Mouse (Mus musculus) heart, postnatal 10 days (tissue): ENCODE data around the gene 6430571L13Rik. TPM values are rescaled to one million over a fixed set of nuclear protein-coding genes. Genes with fewer than 3 reads are reported as not detected.

Experiments used
- DNase-seq, 2 experiments: peaks; one replicate each; pipeline ENCODE4 v3.0.0; 2021
- intact Hi-C: fragments of 180-260 bp; cut with DNase I; formaldehyde crosslinking; loops from one replicate; pipeline ENCODE4 v1.15.1; 2025
- total RNA-seq, 2 experiments: library from RNA; stranded (reverse); gene quantifications; 2 replicates each; pipeline ENCODE4 v1.2.3; 2021

The 6430571L13Rik gene
- total RNA-seq, 2 experiments from 2014 or later: 8.9 to 11.4 TPM

DNA sequence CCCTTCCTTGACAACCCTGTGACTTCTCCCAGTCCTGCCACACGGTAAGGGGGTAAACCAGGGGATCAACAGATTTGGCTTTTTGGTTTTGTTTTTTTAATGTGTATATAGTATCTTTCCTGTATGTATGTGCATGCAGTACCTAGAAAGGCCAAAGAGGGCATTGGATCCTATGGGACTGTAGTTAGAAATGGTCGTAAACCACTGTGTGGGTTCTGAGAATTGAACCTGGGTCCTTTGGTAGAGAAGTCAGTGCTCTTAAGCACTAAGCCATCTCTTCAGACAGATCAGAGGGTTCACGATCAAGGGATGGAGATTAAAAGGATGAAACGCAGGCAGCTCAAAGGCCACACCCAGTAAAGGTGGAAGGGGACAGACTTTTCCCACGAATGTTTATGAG lies 5.4 kb upstream of the 6430571L13Rik start:
- no peak for DNase-seq
- intact Hi-C loops: loop anchor here (5.0 kb wide), 1 partner anchor 433 kb away; no protein-coding TSS in a partner anchor

DNA sequence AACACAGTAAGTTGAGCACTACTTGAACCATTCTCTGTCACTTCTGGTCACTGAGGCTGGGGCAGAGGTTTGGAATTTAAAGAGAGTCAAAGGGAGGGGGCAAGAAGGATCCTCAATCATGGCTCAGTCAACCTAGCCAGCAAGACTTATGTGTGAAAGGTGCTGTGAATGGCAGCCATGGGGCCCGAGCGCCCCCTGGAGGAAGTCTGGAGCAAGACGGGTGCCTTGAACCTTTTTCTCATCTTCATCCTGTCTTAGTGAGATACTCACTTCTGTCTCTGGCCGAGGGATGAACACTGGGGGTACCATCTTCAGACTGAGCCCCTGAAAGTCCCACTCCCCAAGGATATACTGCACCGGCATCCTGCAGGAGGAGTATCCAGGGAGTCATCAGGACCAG lies 4.5 kb upstream of the 6430571L13Rik start:
- intact Hi-C loops: loop anchor here (1.0 to 5.0 kb wide), 2 partner anchors 42 to 434 kb away; no protein-coding TSS in a partner anchor
- peak; percentile 84 to 87 for DNase-seq

DNA sequence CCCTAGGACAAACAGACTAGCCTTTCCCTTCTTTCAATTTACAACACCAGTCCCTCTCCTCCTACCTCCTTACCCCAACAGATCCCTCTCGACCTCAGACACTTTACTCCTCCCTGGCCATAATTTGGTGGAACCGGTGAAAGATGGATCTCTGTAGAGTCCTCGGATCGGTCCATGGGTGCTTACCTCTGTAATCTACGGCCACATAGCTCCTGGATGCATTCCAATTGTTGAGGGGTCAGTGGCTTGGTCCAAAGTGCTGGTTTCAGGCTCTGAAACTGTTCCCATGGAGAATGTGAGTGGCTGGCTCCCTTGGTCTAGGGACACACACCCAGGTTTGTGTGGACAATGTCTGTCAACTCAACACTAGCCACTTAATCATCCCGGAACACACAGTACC lies 4.0 kb upstream of the 6430571L13Rik start:
- intact Hi-C loops: loop anchor here (1.0 to 5.0 kb wide), 2 partner anchors 42 to 434 kb away; no protein-coding TSS in a partner anchor

DNA sequence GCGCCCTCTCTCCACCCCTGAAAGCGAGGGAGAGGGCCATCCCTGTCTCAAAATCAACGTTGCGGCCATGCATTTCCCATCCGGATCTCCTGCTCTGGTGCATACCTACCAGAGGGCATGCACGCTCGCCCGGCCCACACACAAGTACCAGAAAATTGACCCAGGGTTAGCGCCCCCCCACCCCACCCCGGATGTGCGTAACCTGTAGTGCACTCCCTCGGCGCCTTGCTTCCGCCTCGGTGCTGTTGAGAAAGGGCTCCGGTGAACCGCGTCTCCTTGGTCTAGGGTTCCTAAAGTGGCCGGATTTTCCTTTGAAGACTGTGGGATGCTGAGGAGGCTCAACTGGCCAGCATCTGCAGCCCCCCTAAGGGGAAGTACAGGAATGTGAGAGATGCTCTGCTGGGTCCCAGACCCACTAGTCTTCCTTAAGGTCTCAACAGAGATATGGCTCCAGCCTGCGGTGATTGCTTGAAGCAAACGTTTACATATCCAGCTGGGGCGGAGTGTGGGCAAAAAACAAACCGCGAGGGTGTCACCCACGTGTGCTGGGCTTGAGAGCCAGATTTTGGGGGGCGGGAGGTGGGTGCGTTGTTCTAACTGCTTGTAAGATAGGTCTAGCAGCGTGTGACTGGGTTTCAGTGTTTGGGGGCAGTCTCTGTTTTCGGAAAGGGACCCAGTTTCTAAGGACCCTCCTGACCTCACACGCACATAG lies 2.1 kb upstream of the 6430571L13Rik start, which contains the start of gene Hemk1:
TSS of gene Hemk1 (minus strand) at position 179 of the 712 bp plus-strand sequence.
- intact Hi-C loops: loop anchor here (5.0 kb wide), 1 partner anchor 436 kb away; no protein-coding TSS in a partner anchor

More for the DNA sequence above, 4.0 kb upstream of the 6430571L13Rik start:
- no peak for DNase-seq

DNA sequence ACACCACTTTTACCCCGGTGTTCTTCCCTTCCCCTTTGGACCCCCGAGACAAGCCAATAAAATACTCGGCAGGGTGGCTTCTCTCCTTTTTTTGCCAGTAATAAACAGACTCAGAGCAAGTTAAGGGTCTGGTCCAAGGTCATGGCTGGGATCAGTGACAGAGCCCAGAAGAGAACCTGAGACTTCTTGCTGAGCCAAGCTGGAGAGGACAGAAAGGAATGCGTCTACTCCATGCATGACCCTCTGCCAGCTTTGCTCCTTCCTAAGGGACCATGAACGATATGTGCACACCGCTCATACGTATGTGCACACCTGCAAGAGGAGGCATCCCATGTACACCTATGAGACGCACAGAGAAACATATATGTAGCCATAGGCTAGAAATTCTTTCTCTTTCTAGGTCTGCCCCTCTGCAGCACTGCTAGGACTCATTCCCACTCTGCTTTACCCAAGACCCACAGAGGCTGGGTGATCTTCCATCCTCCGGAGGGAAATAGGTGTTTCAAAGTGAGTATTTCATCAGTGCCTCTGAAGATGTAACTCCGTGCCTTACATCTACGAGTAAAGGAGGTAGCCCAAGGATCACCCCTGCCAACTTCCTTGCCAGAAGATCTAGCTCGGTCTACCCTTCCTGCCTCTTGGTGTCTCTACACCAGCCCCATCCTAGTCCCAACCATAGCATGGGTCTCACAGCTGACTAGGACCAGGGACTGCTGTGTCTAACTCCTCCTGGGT lies 676 bp downstream of the 6430571L13Rik start:
- intact Hi-C loops: loop anchor here (5.0 to 10.0 kb wide), 2 partner anchors 176 to 449 kb away; partner anchors contain the start of gene Manf
- no peak for DNase-seq

More for the DNA sequence above, 2.1 kb upstream of the 6430571L13Rik start, which contains the start of gene Hemk1:
- DNase-seq: peak; percentile 79 to 86

DNA sequence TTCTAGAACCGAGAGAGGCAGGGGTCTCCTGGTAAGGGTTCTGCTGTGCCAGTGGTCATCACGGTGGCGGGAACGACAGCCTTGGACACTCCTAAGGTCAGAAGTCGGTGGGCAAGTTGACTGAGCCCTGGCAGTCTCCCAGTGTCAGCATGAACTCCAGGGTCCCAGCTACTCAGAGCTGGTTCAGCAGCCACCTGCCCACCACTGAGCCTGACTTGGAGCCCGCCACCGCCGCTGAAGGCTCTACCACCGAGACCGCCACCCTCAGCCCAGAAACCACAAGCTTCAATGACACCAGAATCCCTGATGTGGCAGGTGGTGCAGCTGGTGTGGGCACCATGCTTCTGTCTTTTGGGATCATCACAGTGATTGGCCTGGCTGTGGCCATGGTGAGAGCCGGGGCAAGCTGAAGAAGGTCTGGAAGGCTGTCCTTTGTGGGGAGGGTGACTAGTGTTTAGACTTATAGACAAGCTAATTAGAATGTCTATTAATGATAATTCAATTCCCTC lies 1.9 kb downstream of the 6430571L13Rik start:
- DNase-seq: no peak
- intact Hi-C loops: loop anchor here (5.0 to 10.0 kb wide), 2 partner anchors 177 to 450 kb away; partner anchors contain the start of gene Manf

DNA sequence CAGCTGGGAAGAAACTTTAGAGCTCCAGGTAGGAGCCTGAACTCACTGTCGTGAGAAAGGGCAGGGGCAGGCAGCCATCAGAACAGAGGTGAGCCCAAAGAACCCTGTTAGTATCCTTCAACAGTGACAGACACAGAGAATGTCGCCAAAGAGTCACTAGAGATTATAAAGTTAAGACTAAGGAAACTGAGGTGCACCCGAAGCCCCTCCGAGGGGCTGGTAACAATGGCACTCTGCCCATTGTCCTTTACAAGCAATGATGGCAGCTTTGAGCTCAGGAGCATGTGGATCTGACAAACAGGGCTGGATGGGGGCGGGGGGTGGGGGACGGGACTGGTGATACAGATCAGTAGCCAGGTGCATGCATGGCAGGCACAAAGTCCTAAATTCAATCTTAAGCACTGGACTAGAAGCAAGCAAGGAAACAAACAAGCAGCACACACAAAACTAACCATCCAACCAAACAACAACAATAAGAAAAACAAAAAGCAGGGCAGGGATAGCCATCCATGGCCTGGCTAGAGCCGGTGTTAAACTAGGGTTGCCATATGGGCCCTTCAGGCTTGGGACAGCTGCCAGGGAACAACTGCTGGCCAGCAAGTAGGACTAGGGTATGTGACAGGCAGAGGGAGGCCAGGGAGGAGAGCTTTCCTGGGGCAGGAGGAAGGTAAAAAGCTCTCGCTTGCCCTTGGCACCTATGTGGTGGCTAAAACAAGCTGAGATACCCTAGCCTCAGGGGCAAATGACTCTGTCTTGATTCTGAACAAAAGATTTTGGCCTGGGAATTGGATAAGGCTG lies 2.9 kb downstream of the 6430571L13Rik start:
- peak; percentile 55 to 66 for DNase-seq
- intact Hi-C loops: loop anchor here (5.0 to 10.0 kb wide), 2 partner anchors 179 to 451 kb away; partner anchors contain the start of gene Manf

DNA sequence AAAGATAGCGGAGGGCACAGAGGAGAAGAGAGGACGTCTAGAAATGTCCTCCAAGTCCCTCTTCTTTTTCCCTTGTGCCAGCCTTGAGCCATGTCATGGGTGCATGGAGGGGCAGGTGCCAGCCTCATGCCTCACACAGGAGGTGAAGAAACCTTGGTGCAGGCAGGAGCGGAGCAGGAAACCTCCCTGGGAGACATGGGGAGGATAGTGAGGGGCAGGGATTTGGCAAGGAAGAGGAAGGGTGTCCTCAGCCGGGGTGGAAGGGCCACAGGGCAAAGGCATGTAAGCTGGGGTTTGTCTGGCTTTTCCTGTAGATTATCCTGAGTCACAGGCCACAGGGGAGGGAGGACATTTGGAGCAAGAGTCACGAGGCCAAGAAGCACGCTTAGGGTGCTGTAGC lies 3.6 kb downstream of the 6430571L13Rik start:
- intact Hi-C loops: loop anchor here (5.0 to 10.0 kb wide), 2 partner anchors 179 to 452 kb away; partner anchors contain the start of gene Manf
- DNase-seq: no peak

DNA sequence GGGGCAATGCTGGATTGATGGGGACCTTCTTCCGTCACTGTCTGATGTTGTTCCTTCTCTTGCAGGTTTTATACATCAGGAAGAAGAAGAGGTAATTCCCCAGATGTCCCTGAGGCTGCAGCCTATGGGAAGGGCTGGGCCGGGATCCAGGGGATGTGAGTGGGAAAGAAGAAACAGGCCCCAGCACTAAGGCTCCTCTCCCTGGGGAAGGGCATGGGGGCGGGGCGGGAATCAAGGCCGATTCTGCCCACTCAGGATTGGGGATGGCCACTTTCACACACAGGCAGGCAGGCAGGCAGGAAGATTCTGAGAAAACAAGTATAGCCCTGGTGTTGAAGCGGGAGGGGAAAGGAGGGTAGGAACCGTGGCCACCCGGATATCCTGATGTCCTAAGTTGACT lies 5.7 kb downstream of the 6430571L13Rik start:
- intact Hi-C loops: loop anchor here (10.0 kb wide), 1 partner anchor 181 kb away; no protein-coding TSS in a partner anchor
- DNase-seq: no peak

DNA sequence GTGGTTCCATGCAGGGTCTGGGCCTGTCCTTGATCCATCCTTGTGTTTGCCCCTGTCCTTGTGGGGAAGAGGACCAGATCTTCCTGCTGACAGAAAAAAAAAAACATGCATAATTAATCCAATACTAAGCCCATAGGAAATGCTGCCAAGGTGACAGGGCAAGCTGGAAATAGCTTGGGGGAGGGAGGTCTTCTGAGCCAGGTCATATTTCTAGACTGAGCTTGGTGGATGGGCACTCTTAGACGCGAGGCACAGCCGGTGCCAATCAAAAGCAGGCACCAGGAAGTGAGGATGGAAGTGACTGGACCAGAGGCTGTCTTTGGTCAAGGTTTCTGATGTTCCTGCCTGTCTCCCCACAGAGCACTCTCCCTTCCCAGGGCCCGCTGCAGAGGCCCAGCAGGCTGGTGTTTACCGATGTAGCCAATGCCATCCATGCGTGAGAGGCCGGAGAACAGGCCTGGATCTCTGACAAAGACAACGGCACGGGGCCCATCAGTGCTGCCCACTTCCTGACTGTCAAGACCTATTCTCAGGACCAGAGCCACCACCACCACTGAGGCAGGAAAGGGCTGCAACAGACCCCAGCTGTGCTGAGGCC lies 7.3 kb downstream of the 6430571L13Rik start:
- DNase-seq: peak; percentile 46 to 57
- intact Hi-C loops: loop anchor here (10.0 kb wide), 1 partner anchor 183 kb away; no protein-coding TSS in a partner anchor

DNA sequence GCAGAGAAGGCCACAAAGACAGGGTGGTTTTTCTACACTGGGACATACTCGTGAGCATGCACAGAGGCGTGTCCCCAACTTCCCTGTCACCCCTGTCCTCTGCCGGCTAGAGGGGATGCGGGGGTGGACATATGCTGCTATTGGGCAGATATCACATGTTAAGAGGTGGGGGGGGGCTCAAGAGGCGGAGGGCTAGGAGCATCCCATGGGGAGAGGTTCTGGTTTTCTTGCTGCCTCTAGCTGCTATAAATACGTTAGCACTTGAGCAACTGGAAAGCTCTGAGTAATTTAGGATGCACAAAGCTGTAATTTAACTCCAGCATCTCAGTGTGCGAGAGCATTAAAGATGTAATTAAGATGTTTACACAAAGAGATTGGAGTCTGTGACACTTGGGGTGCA lies 8.9 kb downstream of the 6430571L13Rik start:
- DNase-seq: no peak
- intact Hi-C loops: loop anchor here (10.0 kb wide), 1 partner anchor 185 kb away; no protein-coding TSS in a partner anchor

DNA sequence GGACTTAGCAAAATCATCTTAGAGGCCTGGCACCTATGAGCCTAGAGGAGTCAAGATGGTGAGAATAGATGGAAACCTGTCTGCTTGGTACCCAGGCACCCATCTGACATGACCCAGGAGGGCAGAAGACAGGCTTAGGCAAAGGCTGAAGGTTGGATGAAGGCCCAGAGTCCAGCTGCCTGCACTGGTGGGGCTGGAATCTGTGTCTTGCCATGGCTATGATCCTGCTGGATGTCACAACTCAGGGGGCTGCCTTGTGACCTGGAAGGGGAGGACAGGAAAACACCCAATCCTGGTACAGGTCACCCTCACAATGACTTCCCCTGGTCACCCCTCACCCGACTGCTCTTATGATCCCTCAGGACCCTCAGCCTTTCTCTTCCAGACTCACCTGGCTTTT lies 14.4 kb downstream of the 6430571L13Rik start:
- DNase-seq: no peak
- intact Hi-C loops: loop anchor here (5.0 kb wide), 1 partner anchor 453 kb away; no protein-coding TSS in a partner anchor

DNA sequence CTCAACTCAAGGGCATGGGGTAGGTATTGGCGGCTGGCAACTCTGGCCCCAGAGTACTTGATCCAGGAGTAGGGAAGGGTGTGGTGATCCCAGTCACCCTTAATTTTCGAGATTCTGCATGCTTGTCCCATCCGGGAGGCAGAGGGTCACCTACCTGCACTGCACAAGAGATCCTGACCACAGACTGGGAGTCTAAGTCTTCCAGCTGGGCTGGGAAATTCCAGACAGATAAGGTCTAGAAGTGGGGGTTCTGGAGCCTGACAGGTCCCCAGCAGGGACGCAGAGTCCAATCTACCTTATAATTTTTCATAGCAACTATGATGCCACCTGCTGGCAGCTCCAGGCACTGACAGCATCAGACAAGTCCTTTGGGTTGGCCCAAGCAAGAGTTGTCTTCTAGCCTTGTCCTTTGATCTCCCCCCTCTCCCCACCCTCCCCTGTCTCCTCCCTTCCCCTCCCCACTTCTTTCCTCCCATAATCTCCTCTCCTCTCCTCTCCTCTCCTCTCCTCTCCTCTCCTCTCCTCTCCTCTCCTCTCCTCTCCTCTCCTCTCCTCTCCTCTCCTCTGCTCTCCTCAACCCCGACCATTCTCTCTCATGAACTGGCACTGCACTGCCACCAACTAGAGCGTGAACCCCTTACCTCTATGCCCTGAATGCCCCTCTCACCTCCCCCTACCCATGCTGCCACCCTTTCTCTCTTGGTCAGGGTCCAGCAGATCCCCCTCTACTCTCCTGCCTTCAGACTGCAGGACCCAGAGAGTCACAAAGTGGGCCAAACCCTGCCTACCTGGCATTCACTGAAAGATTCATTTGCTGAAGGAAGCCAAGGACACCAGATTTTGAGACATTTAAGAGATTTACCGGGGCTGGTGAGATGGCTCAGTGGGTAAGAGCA lies 15.7 kb downstream of the 6430571L13Rik start:
- intact Hi-C loops: loop anchor here (1.0 to 5.0 kb wide), 2 partner anchors 62 to 454 kb away; no protein-coding TSS in a partner anchor
- peak; percentile 71 to 78 for DNase-seq

DNA sequence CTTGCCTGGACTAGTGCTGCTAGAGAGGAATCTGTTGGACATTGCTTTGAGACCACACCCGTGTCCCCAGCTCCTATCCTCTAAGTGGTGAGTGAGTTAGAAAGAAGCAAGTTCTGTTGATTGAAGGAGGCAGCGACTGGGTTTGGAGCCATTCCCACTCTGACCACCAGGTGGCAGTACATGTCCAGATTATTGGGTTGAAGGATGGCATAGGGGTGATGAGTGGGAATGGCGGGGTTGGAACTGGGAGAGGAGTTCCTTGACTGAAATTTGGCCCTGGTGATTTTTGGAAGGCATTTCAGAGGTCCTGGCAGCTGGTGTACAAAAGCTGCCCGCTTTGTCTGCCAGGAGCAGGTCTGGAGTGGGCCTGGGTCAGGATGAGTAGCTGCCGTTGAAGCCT lies 17.2 kb downstream of the 6430571L13Rik start:
- peak; percentile 78 to 89 for DNase-seq
- intact Hi-C loops: loop anchor here (1.0 to 5.0 kb wide), 2 partner anchors 157 to 455 kb away; no protein-coding TSS in a partner anchor

DNA sequence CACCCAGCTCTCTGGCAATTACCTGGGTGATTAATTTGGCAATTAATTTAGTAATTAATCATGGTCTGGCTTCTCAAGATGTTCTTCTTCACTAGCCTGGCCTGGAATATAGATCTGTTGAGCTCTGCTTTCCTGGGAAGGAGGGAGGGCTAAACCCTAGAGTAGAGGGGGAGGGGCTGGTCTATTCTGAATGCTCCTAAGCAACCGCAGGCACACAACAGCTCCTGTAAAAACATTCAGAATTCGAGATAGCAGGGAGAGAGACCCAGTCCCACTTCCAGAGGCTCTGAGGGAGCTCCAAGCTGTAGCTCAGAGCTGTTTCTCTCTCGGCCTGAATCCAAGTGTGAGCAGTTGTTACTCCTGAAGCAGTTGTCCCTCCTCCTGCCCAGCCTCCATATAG lies 20.6 kb downstream of the 6430571L13Rik start:
- intact Hi-C loops: loop anchor here (10.0 kb wide), 1 partner anchor 314 kb away; the partner anchor contains the start of gene Gnat1
- DNase-seq: no peak

DNA sequence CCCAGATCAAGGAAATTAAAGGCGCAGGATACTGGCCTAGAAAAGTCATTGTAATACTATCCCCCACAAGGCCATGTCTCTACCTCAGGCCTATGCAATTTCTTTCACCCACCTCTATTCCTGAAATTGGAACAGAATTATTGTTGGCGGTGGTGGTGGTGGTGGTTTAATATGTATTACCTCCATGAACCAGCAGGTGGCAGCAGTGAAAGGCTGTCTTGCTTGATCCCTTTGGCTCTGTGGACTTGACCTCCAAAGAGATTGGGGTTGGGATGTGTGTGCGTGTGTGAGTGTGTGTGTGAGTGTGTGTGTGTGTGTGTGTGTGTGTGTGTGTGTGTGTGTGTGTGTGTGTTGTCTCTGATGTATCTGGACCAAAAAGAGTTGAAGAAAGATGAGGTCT lies 26.2 kb downstream of the 6430571L13Rik start:
- DNase-seq: peak; percentile 61 to 86
- intact Hi-C loops: loop anchor here (1.0 to 10.0 kb wide), 3 partner anchors 97 to 308 kb away; partner anchors contain the start of gene Gnat1

DNA sequence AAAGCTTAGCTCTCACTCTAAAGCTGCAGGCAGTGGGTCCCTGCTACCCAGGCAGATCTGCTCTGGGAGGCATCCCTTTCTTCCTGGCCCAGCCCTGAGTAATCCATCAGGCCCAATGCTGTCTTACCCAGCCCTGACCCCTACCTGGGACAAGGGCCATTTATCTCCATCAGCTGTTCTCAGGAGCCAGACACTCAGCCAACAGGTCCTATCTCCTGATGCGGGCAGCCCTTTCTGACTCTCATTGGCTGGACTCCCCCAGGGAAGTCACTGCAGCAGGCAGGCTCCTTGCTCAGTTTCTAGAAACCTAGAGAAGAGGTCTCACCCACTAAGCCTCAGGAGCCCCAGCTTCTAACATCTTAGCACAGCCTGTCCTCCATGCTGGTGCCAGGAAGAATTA lies 27.9 kb downstream of the 6430571L13Rik start:
- intact Hi-C loops: loop anchor here (10.0 kb wide), 1 partner anchor 306 kb away; the partner anchor contains the start of gene Gnat1
- DNase-seq: no peak
